9 mouse cellular contexts compared by ENCODE assay signal in genomic region chr15:4043032-4043471, GRCm38 (mm10). TPM values are rescaled to one million over a fixed set of nuclear protein-coding genes. Genes with fewer than 3 reads are reported as not detected.
DNase-seq lines count a peak whose midpoint lies in the region; ATAC-seq and TF ChIP-seq lines count a peak whose summit lies in the region.
"Had no signal": no experiment of that assay in that cellular context is flagged by ENCODE, and none has a peak within 500 bp of the region (broad histone marks: within the 10 kb centered on the region; RNA-seq: fewer than 3 reads in every experiment).

No protein-coding gene starts in this region.

- H3K4me2 ChIP-seq in forebrain, embryonic 14.5 days (ENCODE audit: low read length): no peak overlapping the region
- H3K4me2 ChIP-seq: midbrain, embryonic 12.5 days had no signal

- H3K9me3 ChIP-seq in forebrain, embryonic 14.5 days (replicated peaks; ENCODE audit: control insufficient read depth, low read length): no peaks in the 10 kb centered on the region
- H3K9me3 ChIP-seq: midbrain, embryonic 12.5 days had no signal

- 0 out of 2 replicates have a peak, but pooled peaks have one; percentile 44 for ATAC-seq in forebrain, embryonic 14.5 days
- ATAC-seq in monocyte, adult 5-6 weeks (replicated peaks; ENCODE audit: insufficient number of reproducible peaks, low FRiP score, low TSS enrichment, poor library complexity, severe bottlenecking): peak; percentile 57

- H3K79me2 ChIP-seq in heart, adult 2 months (replicated peaks; ENCODE audit: control insufficient read depth, insufficient read depth, low read length): no peaks in the 10 kb centered on the region; the same call in 1 of the 2 replicates

- H3K9ac ChIP-seq in heart, adult 2 months (ENCODE audit: low read depth, low read length): peak overlapping the region; percentile 58
- no peak overlapping the region for H3K9ac ChIP-seq in forebrain, embryonic 14.5 days (ENCODE audit: low read length)
- H3K9ac ChIP-seq: midbrain, embryonic 12.5 days had no signal

- H3K36me3 ChIP-seq in heart, adult 2 months (ENCODE audit: control insufficient read depth, insufficient read depth, low read length): peaks cover 25% of the 10 kb centered on the region
- peaks cover 14% of the 10 kb centered on the region for H3K36me3 ChIP-seq in forebrain, embryonic 14.5 days (ENCODE audit: control insufficient read depth, insufficient read depth, low read length)

- peak; percentile 85 for TF ChIP-seq CTCF in heart, adult 2 months (IDR thresholded peaks at IDR 0.05)

- H3K4me3 ChIP-seq in heart, adult 2 months: no peak overlapping the region
- no peak overlapping the region for H3K4me3 ChIP-seq in forebrain, embryonic 14.5 days (ENCODE audit: low read depth, low read length)
- H3K4me3 ChIP-seq: midbrain, embryonic 12.5 days had no signal

- no peak for DNase-seq in heart, adult 2 months
- DNase-seq in heart, postnatal 36 days: no peak
- DNase-seq in ES-CJ7 (ENCODE audit: low read depth, low spot score): peak; percentile 37
- peak; percentile 52 for DNase-seq in forebrain, embryonic 14.5 days (ENCODE audit: low spot score)
- DNase-seq in kidney, postnatal 10 days: peak; percentile 24
- DNase-seq in Muller cell, postnatal 12 days (ENCODE audit: inconsistent ontology term): no peak
- DNase-seq in right cerebral cortex, postnatal 36 days (ENCODE audit: low spot score in 2 of 2): no peak

- intact Hi-C loops in heart, adult 2 months (cut with DNase I): loop anchor here (1.0 to 10.0 kb wide), 2 partner anchors 85 to 748 kb away; no protein-coding TSS in a partner anchor
- intact Hi-C loops in heart, postnatal 36 days (cut with DNase I): loop anchor here (1.0 to 5.0 kb wide), 3 partner anchors 46 to 746 kb away; partner anchors contain the start of gene AW549877

- no peak overlapping the region for H3K27ac ChIP-seq in heart, adult 2 months
- H3K27ac ChIP-seq in forebrain, embryonic 14.5 days (ENCODE audit: low read depth, low read length): no peak overlapping the region
- H3K27ac ChIP-seq: midbrain, embryonic 12.5 days had no signal

- TF ChIP-seq EP300 in heart, adult 2 months (IDR thresholded peaks at IDR 0.05; ENCODE audit: insufficient read depth, low read depth, low read length): no peak

- 25% methylated on average over 4 of the region's 4 CpGs for WGBS in heart, adult 2 months
- 25% methylated on average over 4 of the region's 4 CpGs for WGBS in forebrain, embryonic 14.5 days

- no peaks in the 10 kb centered on the region for H3K27me3 ChIP-seq in heart, adult 2 months (ENCODE audit: control insufficient read depth, insufficient read depth, low read length)
- H3K27me3 ChIP-seq in forebrain, embryonic 14.5 days (replicated peaks; ENCODE audit: control insufficient read depth, insufficient read depth, low read length): no peaks in the 10 kb centered on the region
- H3K27me3 ChIP-seq: midbrain, embryonic 12.5 days had no signal

- H3K4me1 ChIP-seq in heart, adult 2 months (ENCODE audit: control insufficient read depth, insufficient read depth, low read length): peaks cover 2% of the 10 kb centered on the region
- H3K4me1 ChIP-seq in forebrain, embryonic 14.5 days (ENCODE audit: control insufficient read depth, insufficient read depth, low read length): no peaks in the 10 kb centered on the region
- H3K4me1 ChIP-seq: midbrain, embryonic 12.5 days had no signal

- no peak for TF ChIP-seq POLR2A in heart, adult 2 months (IDR thresholded peaks at IDR 0.05; ENCODE audit: insufficient read depth, low read depth, low read length)

RNA-seq across cellular contexts. Expression of gene Oxct1, which starts 16.9 kb away (rescaled TPM):
- total RNA-seq in heart, adult 2 months (2021): 1,000 to 10,000 TPM; 1,394 to 1,524 TPM
- 304 and 520 TPM in 2 replicates for polyA plus RNA-seq in heart, adult 2 months (2012; rRNA removed)
- total RNA-seq in heart, postnatal 36 days (2021): 1,000 to 10,000 TPM; 1,296 to 1,437 TPM
- polyA plus RNA-seq in forebrain, embryonic 14.5 days (2014; fragmentation: Nextera tagmentation; extraction: Ambion mirVana): 244 and 275 TPM in 2 replicates
- total RNA-seq in monocyte, adult 5-6 weeks (2017): 56.3 to 89.6 TPM (median 68.8 TPM) in 3 replicates

RNA-seq across cellular contexts. Expression of gene AW549877, which starts 47.5 kb away (rescaled TPM):
- total RNA-seq in heart, adult 2 months (2021): 10 to 100 TPM; 19.3 to 21.2 TPM
- 11.7 and 30.0 TPM in 2 replicates for polyA plus RNA-seq in heart, adult 2 months (2012; rRNA removed)
- 10 to 100 TPM; 23.7 to 24.5 TPM for total RNA-seq in heart, postnatal 36 days (2021)
- polyA plus RNA-seq in forebrain, embryonic 14.5 days (2014; fragmentation: Nextera tagmentation; extraction: Ambion mirVana): 43.1 and 43.6 TPM in 2 replicates
- 26.6 to 35.5 TPM (median 28.0 TPM) in 3 replicates for total RNA-seq in monocyte, adult 5-6 weeks (2017)

Comparison
In these comparisons a context has a peak if more than half of its experiments do, and no peak if none do; other contexts are left out.
1. DNase-seq: peak in ES-CJ7 (single experiment), forebrain, embryonic 14.5 days (single experiment) and kidney, postnatal 10 days (single experiment); none in heart, adult 2 months (0 of 2), heart, postnatal 36 days (0 of 2), Muller cell, postnatal 12 days (single experiment) and right cerebral cortex, postnatal 36 days (0 of 2).
2. RNA of gene Oxct1, which starts 16.9 kb away (total RNA-seq): 1,394 to 1,524 TPM in heart, adult 2 months and 1,296 to 1,437 TPM in heart, postnatal 36 days; 56.3 to 89.6 TPM in monocyte, adult 5-6 weeks; every median in the first group is over 10 times any median in the second.